Mouse (Mus musculus) stomach, postnatal 0 days (tissue): Measurements from ENCODE around the gene Saxo1. TPM values are rescaled to one million over a fixed set of nuclear protein-coding genes. Genes with fewer than 3 reads are reported as not detected.

Source experiments
- ATAC-seq: fragments of 200-750 bp; cut with Nextera tagmentation; 2 replicates; pipeline ENCODE4 v1.8.0; 2017; ENCODE audit not compliant: low FRiP score, low TSS enrichment
- DNase-seq: peaks from one replicate; pipeline ENCODE4 v3.0.0-alpha.2; 2016; ENCODE audit warnings: low spot score
- H3K27ac ChIP-seq: fragments of 300-500 bp; sonication (generic); replicated peaks from 2 replicates; pipeline ENCODE4 v1.5.1; 2014; ENCODE audit warnings: mild to moderate bottlenecking, control low read depth
- H3K27me3 ChIP-seq: fragments of 300-500 bp; sonication (generic); 2 replicates; pipeline ENCODE4 v1.6.1; 2014; ENCODE audit warnings: low read length; ENCODE audit not compliant: control insufficient read depth, insufficient read depth
- H3K36me3 ChIP-seq: fragments of 300-500 bp; sonication (generic); 2 replicates; pipeline ENCODE4 v1.6.1; 2014; ENCODE audit warnings: low read length, mixed read lengths; ENCODE audit not compliant: control insufficient read depth, insufficient read depth
- H3K4me1 ChIP-seq: fragments of 300-500 bp; sonication (generic); replicated peaks from 2 replicates; pipeline ENCODE4 v1.6.1; 2014; ENCODE audit warnings: antibody characterized with exemption; ENCODE audit not compliant: control insufficient read depth, insufficient read depth
- H3K4me2 ChIP-seq: fragments of 300-500 bp; sonication (generic); replicated peaks from 2 replicates; pipeline ENCODE4 v1.6.1; 2014; ENCODE audit warnings: low read depth, mild to moderate bottlenecking, control low read depth, moderate library complexity
- H3K4me3 ChIP-seq: fragments of 300-500 bp; sonication (generic); 2 replicates; pipeline ENCODE4 v1.5.1; 2014; ENCODE audit warnings: low read depth, low read length, control low read depth
- H3K9ac ChIP-seq: fragments of 300-500 bp; sonication (generic); 2 replicates; pipeline ENCODE4 v1.6.1; 2014; ENCODE audit warnings: mild to moderate bottlenecking, low read length, control low read depth, mixed read lengths
- H3K9me3 ChIP-seq: fragments of 300-500 bp; sonication (generic); 2 replicates; pipeline ENCODE4 v1.6.1; 2016; ENCODE audit warnings: low read length; ENCODE audit not compliant: control insufficient read depth
- CTCF ChIP-seq: IDR thresholded peaks from 2 replicates; pipeline ENCODE4 v1.5.1; 2016; ENCODE audit warnings: antibody characterized with exemption, low read depth, mild to moderate bottlenecking, moderate library complexity
- EP300 ChIP-seq: optimal IDR thresholded peaks from 2 replicates; pipeline ENCODE3; 2016; ENCODE audit warnings: antibody characterized with exemption
- WGBS: fragments of 180-500 bp; shearing (Covaris S2); extraction: QIAGEN DNeasy Blood & Tissue Kit; methylation state at CpG from one replicate; pipeline ENCODE4 v1.1.7; 2014; 5-methylcytosine and 5-hydroxymethylcytosine counted together
- polyA plus RNA-seq: library from polyadenylated mRNA; unstranded; fragments of >200 nt; fragmentation: Nextera tagmentation; extraction: Ambion mirVana; gene quantifications from 2 replicates; pipeline ENCODE4 v1.2.1, GENCODE M21; 2015

Gene Saxo1
- polyA plus RNA-seq, 1 experiment from 2014 or later = not detected

- H3K27me3 ChIP-seq = no peaks in the 10 kb centered on the region
- H3K36me3 ChIP-seq = no peaks in the 10 kb centered on the region
- H3K27ac ChIP-seq = no peak overlapping the region
- no peak for DNase-seq
- no peak overlapping the region for H3K4me3 ChIP-seq
- no peak overlapping the region for H3K9ac ChIP-seq
- TF ChIP-seq CTCF (no peak), EP300 (no peak)
- no peak for ATAC-seq
- H3K4me1 ChIP-seq = no peaks in the 10 kb centered on the region
- no peaks in the 10 kb centered on the region for H3K9me3 ChIP-seq
- WGBS = 71% methylated on average over 7 of the region's 7 CpGs
- H3K4me2 ChIP-seq = no peak overlapping the region
These were observed 161.3 kb downstream of the Saxo1 start for GRCm38 (mm10) chr4:86396672-86397288.

- DNase-seq = no peak
- TF ChIP-seq CTCF (no peak), EP300 (no peak)
- no peak for ATAC-seq
These were observed 162.5 kb downstream of the Saxo1 start for GRCm38 (mm10) chr4:86395636-86396035.

More at GRCm38 (mm10) chr4:86395636-86396035, 162.5 kb downstream of the Saxo1 start:
- H3K4me1 ChIP-seq = no peaks in the 10 kb centered on the region
- no peaks in the 10 kb centered on the region for H3K36me3 ChIP-seq
- no peak overlapping the region for H3K4me2 ChIP-seq
- no peak overlapping the region for H3K27ac ChIP-seq
- no peak overlapping the region for H3K4me3 ChIP-seq
- H3K9ac ChIP-seq = no peak overlapping the region
- no peaks in the 10 kb centered on the region for H3K27me3 ChIP-seq
- 86% methylated on average over 6 of the region's 6 CpGs for WGBS
- H3K9me3 ChIP-seq = no peaks in the 10 kb centered on the region

Other genes starting within 250 kb of the Saxo1 start
- 49.3 and 63.3 TPM in 2 replicates for gene Rraga, start 17.3 kb upstream of the Saxo1 start, polyA plus RNA-seq
- 3.4 and 4.4 TPM in 2 replicates for gene Haus6, start 53.7 kb upstream of the Saxo1 start, polyA plus RNA-seq
- gene Plin2, start 111.7 kb upstream of the Saxo1 start, polyA plus RNA-seq = 50.7 and 57.8 TPM in 2 replicates
- gene Dennd4c, start 190.2 kb upstream of the Saxo1 start, polyA plus RNA-seq = 3.5 and 4.2 TPM in 2 replicates